Mouse (Mus musculus) kidney, adult 11 months (tissue): Measurements from ENCODE around the gene Cks1b.
A peak's percentile ranks its signal among the peaks of the same experiment; 100 is the strongest.
"Not testable (repeated sequence)": the region's sequence is repeated elsewhere in the genome, so short reads cannot be mapped to it uniquely, and the experiment has no call there.

Source experiments
- DNase-seq: peaks from one replicate; pipeline ENCODE4 v3.0.0; 2022

The Cks1b gene

DNA sequence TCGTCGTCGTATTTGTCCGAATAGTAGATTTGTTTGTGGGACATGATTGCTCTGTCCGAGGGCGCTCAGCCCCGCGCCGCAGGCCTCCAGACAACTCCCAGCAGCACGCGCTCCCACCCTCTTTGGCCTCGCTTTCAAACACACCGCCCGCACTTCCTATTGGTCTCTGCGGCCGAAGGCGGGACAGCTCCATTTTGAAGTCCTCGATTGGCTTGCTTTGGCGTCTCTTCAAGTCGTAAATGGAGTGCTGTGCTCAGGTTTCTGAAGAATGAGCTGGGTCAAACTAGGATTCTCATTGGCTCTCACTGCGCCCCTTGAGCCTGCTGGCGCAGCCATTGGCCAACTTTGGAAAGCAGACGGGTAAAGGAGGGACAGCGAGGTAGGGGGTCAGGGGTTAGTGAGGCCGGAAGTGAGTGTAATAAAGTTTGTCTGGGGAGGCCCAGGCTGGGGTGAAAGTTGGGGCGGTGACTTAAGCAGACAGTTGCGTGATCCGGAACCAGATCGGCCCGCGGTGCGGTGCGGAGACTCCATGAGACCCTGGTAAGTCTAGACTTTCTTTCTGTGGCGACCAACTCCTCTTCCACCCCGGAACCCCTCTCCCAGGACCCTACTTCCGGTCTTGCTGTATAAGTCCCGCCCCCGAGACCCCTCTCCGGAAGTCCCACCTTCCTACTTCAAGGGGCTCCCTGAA lies at the start of gene Cks1b, which contains the start of gene Shc1:
Cks1b (minus strand) TSS at position 214 of the 691 bp plus-strand sequence.
Shc1 (plus strand) TSS at position 274 of the 691 bp plus-strand sequence.
- DNase-seq, result peak; percentile 99

DNA sequence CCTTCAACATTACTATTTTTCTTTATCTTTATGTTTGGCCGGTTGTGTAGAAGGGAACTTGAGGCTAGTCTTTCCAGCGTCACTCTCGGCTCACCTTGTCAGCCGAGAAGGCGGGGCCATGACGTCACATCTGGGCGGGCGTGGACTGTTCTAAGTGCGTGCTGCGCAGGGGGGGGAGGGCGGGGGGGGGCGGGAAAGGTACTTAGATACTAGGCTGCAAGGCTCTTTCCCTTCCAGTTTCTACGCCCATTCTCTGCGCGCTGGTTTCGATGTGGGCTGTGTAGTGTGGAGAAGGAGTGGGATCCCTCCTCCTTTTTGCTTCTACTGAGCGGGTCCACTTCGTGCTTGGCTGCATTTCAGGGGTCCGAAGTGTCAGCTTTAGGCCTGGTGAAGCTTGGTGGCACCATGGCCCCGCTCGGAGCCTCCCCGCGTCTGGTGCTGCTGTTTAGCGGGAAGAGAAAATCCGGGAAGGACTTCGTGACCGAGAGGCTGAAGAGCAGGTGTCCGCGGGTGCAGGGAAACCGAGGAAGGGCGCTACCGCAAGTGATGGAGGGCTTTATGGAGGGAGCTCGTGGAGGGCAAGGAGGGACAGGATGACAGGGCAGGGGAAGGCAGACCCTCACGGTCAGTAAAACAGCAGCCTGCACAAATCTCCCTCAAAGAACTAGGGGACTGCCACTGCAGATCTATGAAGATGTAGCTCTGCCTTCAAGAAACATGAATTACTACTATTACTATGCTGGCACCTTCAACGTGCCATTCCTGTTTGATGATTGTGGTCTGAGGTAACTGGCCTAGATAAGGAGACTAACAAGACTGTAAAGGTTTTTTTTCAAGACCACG lies 41.0 kb upstream of the Cks1b start:
- DNase-seq, result peak; percentile 89

DNA sequence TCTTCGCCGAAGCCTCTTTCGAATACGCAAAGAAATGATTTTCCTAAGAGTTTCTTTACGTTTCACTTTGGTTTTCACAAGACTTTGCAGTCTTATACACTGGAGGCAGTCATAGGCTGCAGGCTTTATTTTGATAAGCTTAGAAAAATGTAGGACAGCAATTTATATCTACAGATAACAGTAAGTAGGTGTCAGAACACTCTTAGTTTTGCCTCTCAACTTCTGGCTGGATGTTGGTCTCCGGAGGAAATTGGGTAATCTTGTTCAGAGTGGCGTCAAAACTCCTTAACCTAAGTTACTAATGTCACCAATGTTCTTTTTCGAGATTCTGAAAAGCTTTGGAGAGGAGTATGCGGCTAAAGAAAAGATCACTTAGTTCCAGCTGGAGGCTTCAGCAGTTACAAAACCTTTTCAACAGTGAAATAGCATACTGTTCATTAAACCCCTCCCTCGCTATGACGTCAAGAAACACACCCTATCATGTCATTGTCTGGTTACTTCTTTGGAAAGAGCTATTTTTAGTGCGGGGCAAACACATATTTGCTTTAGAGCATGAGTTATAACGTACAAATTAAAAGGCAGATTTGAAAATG lies 40.3 kb upstream of the Cks1b start:
- no peak for DNase-seq

DNA sequence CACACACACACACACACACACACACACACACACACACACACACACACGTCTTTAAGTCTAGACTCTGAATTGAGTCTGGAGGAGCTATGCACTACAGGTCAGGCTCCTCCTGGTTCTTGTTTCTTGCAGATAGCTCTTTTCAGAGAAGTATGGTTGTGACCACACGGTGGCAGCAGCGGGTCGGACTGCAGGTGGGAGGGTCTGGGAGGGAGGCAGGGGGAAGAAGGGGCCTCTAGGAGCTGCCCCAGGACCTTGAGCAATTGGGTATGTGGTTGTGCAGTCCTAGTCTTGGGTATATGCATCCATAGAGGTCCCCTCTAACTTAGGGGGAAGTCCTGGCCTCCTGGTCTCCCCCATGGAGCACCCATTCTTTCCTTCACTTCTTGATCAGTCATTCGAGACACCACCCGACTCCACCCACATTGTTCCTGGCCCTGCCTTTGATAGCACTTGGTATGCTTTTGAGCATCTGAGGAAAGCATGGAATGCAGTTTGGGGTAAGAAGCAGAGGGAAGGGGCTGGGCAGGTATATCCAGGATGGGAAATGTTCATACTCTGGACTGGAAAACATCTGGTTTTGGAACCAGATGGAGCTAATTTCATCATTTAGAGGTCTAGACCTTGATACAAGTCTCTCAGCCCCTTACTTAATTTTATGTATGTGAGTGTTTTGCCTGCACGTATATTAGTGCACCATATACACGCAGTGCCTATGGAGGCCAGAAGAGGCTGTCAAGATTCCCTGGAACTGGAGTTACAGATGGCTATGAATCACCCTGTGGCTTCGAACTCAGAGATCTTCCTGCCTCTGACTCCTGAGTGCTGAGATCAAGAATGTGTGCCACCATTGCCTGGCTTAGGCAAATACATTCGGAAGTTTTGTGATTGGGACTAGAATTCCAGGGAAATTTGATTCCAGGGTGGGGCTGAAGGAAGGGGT lies 38.8 kb upstream of the Cks1b start:
- DNase-seq, result peak; percentile 48

DNA sequence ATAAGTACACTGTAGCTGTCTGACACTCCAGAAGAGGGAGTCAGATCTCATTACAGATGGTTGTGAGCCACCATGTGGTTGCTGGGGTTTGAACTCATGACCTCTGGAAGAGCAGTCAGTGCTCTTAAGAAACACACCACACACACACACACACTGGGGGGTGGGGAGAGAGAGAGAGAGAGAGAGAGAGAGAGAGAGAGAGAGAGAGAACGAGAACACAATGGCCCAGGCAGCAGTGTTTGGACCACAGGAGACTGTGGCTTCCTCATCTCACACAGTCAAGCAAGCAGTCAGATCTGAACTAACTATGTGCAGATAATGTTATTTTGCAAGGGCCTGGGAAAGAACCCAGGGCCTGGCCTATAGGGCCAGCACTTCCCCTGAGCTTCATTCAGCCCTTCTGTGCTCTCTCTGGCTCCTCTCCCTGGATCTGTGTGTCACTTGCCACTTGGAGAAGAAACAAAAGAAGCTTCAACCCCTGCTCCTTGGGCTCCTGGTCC lies 37.7 kb upstream of the Cks1b start:
- no peak for DNase-seq

DNA sequence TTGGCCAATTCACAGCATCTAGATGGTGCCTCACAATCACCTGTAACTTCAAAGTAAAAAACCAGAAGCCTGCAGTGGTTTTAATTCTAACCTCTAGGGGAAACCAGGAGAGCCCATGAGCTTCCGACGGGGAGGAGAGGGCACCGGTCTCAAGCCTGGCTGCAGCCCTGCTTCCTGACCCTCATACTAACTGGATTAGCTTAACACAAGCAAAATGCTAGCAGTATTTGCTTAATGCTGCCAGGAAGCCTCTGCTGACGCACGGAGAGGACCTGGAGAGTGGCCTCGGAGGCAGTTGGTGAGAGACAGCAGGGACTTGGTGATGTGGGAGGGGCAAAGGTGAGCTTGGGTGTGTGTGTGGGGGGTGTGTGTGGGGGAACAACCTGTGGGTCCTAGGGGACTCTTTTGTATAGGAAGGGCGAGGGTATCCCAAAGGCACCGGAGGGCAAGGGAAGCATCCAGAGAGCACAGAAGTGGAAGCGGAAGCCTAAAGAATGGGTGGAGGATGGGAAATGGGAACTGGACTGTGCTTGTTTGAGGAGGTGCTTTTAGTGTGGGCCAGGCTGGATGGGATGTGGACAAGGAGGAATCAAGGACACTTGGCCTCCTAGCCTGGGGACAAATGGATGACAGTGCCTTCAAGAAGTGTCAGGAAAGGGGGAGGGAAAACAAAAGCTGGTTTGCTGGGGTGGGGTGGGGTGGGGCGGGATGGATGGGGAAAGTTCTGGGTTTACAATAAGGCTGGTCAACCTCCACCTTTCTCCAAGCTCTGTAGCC lies 36.4 kb upstream of the Cks1b start, which contains the start of gene Pmvk:
Pmvk (plus strand) TSS at position 141 of the 777 bp plus-strand sequence.
- no peak for DNase-seq

DNA sequence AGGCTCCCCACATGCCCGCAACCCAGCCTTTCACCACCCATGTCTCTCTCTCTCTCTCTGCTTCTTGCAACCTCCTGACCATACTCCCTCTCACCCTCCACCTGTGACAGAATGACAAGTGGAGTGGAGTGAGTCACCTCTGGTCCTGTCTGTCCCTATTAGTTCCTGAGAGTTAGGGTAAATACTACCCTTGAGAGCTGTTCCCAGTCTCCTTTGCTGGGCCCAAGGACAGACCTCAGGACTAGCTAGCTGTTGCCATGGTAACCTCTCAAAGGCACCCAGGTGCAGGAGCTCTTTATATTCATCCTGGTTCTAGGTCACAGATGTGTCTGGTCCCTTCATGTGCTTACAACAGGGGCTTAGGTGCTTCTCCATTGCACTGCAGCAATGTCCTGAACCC lies 33.7 kb upstream of the Cks1b start:
- no peak for DNase-seq

DNA sequence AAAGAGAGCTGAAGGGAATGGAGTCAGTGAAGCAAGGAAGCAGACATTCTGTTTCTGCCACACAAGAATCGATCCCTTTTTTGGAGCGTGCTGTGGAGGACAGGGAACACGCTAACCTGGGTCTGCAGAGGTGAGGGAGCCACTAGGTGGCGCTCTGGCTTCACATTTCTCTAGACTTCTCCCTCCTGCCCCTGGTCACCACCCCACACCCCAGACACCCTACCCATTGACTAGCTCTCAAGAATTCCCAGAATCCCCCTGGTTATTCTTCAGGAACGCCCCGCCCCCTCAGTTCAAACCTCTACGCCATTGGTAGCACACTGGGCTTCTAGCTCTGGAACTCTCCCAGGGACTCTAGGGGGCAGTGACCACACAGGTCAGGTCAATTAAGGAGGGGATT lies 31.4 kb upstream of the Cks1b start:
- peak; percentile 71 for DNase-seq

DNA sequence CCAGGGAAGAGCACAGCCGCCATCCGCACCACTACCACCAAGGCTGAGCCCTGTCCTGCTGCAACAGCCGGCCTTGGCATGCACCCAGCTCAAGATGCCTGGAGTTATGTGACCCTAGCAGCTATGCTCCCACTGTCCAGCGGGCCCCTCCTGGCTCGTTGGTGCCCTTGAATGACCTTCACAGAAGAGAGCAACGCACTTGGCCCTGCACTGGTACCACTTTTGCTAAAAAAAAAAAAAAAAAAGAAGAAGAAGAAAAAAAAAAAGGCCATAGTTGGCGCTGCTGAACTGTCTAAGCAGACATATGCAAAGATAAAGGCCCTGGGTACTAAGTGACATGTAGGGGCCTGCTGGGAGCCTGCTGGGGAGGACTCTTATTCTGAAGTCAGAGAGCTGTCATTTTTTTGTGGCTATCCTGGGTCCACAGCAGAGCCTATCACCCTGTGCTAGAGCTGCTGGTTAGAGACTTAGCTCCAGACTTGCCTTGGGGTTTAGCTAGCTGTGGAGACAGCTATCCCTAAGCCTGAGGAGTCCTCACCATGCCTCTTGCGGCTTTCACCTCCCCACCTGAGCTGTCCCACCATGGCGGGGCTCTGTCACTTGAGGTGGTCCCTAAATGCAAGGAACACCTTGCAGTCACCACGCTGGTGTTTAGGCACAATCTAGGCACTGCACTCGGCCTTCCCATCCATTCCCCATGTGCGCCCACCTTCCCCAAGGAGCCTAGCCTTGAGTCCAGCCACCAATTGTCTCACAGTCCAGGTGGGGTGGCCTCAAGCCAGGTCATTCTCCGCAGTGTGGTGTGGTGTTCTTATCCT lies 30.7 kb upstream of the Cks1b start:
- DNase-seq, result peak; percentile 63

DNA sequence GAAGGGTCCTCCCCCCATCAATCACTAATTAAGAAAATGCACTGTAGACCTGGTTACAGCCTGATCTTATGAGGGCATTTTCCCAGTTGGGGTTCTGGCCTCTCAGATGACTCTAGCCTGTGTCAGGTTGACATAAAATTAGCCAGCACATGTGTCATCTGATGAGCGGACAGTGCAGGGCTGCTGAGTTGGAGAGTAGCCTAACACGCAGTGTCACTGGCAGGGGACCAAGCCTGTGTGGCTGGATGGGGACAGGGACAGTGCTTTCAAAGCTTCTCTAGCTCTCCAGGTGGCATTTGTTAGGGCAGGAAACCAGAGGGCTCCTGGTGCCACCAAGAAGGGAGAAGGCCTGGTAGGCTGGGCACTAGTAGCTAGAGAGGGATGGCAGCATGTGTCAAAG lies 22.5 kb upstream of the Cks1b start:
- DNase-seq, result no peak

DNA sequence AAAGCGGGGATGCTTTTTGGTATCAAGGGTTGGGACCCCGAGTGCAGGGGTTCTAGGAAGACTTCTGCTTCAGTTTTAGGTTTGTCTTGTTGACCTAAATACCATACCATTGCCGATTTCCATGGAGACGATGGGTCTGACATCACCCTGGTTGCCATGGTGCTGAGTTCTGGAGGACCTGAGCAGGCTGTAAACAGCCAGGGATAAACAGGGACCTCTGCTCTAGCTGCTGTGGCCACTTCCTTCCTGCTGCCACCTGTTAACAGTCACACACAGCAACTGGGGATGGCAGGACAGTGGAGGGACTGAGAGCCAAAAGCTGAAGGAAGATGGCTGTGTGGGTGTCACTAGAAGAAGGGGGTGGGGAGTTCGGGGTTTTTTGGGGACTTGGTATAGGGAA lies 19.1 kb upstream of the Cks1b start:
- DNase-seq, result peak; percentile 33

DNA sequence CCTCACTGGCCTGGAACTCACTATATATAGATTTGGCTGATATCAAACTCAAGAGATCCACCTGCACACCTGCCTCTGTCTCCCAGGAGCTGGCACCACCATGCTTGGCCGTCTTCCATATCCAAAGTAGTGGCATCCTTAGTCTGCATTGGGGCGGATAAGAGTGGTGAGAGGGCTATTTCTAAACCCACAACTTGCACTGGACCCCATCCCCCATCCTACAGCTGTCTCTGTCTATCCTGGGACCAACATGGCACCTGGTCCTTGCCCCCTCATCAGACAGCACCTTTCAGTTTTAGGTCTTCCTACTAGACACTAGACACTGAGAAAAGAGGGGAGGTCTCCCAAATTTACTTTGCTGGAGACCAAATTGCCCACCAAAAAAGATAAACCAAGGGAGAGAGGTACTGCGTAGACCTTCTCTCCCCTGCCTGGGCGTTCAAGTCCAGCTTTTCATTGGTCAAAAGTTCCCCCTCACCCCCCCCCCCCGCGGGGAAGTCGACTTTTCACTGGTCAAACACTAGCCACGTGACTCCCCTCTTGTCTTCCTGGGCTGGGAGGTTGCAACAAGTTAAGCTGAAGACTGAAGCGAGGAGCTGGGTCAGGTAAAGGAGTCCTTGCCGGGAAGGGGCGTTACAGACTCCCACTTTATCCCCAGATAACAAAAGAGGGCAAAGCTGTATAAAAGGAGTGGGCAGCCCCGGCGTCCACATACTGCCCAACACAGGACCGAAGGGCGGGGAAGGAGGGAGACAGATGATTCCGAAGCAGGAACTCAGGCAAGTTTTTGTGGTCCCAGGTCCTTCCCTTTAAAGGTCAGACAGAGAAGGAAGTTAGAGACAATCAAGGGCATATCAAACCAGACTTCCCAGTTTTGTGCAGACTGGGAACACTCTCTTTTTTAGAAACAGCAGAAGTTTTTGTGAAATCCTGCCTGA lies 18.3 kb upstream of the Cks1b start, which contains the start of gene Pbxip1:
Pbxip1 (plus strand) TSS at position 531 of the 938 bp plus-strand sequence.
- peak; percentile 74 for DNase-seq

DNA sequence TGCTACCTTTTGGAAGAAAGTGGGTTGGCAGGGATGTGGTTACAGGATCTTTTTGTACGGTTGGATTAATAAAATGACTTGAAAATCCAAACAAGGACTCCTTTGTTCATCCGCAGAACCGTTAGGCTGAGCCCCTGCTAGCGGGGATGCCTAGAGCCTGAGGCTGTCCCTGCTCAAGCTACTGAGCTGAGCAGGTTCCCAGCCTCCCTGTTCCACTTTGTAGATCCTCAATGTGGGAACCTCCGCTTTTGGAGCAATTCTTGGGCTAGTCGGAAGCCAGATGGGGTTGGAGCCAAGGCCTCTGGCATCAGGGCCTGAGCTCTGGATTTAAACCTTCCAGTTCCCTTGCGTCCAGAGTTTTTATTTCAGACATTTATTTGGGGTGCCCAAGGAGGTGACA lies 16.9 kb upstream of the Cks1b start:
- no peak for DNase-seq

DNA sequence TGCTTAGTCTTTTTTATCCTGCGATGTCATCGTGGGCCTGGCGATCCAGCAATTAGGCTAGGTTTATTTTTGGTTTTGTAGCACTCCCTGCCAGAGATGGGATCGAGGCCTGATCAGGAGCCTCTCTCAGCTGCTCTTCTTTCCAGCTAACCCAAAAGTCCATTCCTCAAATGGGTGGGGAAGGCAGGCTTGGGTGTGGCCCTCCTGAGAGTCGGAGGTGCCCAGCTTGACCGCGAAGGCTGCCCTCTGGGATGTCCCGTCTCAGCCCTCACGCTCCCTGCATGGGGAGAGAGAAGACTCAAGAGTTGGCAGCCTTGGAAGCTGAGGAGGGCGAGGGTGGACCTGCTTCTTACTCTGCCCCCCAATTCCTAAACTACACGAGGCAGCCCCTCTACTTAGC lies 16.3 kb upstream of the Cks1b start:
- no peak for DNase-seq

DNA sequence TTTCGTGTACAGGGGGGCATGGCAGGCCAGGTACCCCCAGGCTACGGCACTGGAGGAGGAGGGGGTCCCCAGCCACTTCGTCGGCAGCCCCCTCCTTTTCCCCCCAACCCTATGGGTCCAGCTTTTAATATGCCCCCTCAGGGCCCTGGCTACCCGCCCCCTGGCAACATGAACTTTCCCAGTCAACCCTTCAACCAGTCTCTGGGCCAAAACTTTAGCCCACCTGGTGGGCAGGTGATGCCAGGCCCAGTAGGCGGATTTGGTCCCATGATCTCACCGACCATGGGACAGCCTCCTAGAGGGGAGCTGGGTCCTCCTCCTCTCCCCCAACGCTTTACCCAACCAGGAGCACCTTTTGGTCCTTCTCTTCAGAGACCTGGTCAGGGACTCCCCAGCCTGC lies 14.4 kb upstream of the Cks1b start:
- no peak for DNase-seq

DNA sequence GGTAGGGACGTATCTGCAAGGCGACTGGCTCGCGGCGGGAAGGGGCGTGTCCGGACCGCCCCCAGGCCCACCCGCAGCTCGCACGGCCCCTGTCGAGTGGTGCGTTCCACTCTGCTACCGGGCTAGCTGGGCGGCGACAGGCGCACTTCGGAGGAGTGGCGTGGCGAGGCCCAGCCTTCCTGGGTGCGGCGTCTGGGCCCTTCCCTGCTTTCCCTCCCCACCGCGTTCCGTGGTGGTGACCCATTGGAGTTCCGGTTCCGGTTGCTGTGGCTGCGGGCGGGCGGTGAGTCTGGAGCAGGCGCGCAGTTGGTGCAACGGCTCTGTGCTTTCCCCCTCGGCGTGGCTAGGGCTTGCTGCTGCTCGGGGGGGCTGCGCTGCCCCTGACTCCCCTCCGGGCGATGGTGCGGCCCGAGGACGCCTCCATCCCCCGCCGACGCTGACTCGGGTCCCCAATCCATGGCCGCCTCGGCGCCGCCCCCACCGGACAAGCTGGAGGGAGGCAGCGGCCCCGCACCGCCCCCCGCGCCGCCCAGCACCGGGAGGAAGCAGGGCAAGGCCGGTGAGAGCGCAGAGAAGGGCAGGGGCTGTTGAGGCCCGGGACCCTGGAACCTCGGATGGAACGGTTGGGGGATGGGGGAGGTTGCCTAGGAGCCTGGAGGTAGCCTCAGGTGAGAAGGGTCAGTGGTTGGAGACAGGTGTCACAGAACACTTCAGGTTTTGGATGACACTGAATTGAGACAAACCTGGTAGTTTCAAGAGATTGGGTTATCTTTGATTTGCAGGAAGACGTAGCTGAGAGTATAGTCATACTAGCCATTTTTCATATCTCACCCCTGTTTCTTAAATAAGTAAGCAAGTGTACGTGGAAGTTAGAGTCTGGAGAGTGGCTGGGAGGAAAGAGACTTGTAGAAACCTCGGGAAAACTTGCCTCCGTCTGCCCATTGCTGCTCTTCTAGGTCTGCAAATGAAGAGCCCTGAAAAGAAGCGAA lies 12.3 kb upstream of the Cks1b start, which contains the start of gene Pygo2:
Pygo2 (plus strand) TSS at position 44 of the 989 bp plus-strand sequence.
- DNase-seq, result peak; percentile 97

DNA sequence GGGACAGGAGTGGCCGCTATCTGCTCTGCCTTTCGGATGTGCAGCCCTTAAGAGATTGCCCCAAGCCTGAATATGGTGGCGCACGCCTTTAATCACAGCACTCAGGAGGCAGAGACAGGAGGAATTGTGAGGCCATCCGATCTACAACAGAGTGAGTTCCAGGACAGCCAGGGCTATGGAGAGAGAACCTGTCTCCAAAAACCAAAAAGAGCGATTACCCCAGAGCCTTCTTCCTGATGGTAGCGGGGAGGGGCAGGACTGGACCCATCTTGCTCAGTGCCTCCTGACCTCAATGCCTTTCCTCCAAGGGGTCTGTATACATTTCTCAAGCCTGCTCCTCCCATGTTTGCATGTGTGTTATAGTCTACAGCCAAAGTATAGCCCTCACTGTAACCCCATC lies 10.8 kb upstream of the Cks1b start:
- DNase-seq, result not testable (repeated sequence)

DNA sequence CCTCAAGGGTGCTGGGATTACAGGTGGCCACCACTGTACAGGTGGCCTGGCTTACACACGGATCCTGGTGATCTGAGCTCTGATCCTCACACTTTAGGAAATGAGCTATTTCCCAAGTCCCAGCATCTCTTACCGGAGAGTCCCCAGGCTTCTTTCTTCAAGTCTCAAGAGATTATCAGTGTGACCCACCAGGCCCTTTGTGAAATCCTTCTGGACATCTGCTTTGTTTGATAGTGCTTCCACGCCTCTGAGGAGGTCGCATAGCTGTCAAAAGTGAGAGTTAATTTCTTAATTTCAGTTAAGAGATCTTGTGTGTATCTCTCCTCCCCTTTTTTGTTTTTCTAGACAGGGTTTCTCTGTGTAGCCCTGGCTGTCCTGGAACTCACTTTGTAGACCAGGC lies 7.7 kb upstream of the Cks1b start:
- DNase-seq, result no peak
